Mouse (Mus musculus) kidney, embryonic 14.5 days (tissue): Measurements from ENCODE around the gene Lhx2. TPM values are rescaled to one million over a fixed set of nuclear protein-coding genes. Genes with fewer than 3 reads are reported as not detected.
A peak's percentile ranks its signal among the peaks of the same experiment; 100 is the strongest.

Experiments used
- ATAC-seq: fragments of 200-750 bp; cut with Nextera tagmentation; 2 replicates; pipeline ENCODE4 v1.8.0; 2017; ENCODE audit warnings: moderate number of reproducible peaks, mild to moderate bottlenecking, moderate TSS enrichment, moderate library complexity; ENCODE audit not compliant: low FRiP score, low TSS enrichment
- H3K27ac ChIP-seq: fragments of 300-500 bp; sonication (generic); 2 replicates; pipeline ENCODE4 v1.5.1; 2014; ENCODE audit warnings: low read depth, mild to moderate bottlenecking, low read length, moderate library complexity, mixed read lengths
- H3K27me3 ChIP-seq: fragments of 300-500 bp; sonication (generic); 2 replicates; pipeline ENCODE4 v1.6.1; 2014; ENCODE audit warnings: mild to moderate bottlenecking, low read length; ENCODE audit not compliant: control insufficient read depth, insufficient read depth
- H3K36me3 ChIP-seq: fragments of 300-500 bp; sonication (generic); 2 replicates; pipeline ENCODE4 v1.6.1; 2014; ENCODE audit warnings: low read length, mixed read lengths; ENCODE audit not compliant: control insufficient read depth, insufficient read depth
- H3K4me1 ChIP-seq: fragments of 300-500 bp; sonication (generic); 2 replicates; pipeline ENCODE4 v1.6.1; 2014; ENCODE audit warnings: low read length, mixed read lengths; ENCODE audit not compliant: control insufficient read depth, insufficient read depth
- H3K4me2 ChIP-seq: fragments of 300-500 bp; sonication (generic); replicated peaks from 2 replicates; pipeline ENCODE4 v1.6.1; 2014; ENCODE audit warnings: low read depth, mild to moderate bottlenecking, low read length
- H3K4me3 ChIP-seq: fragments of 300-500 bp; sonication (generic); 2 replicates; pipeline ENCODE4 v1.5.1; 2014; ENCODE audit warnings: mild to moderate bottlenecking, low read length
- H3K9ac ChIP-seq: fragments of 300-500 bp; sonication (generic); 2 replicates; pipeline ENCODE4 v1.6.1; 2014; ENCODE audit warnings: low read depth, mild to moderate bottlenecking, low read length, moderate library complexity
- H3K9me3 ChIP-seq: fragments of 300-500 bp; sonication (generic); 2 replicates; pipeline ENCODE4 v1.6.1; 2016; ENCODE audit warnings: low read length; ENCODE audit not compliant: control insufficient read depth
- WGBS: fragments of 180-500 bp; shearing (Covaris S2); extraction: QIAGEN DNeasy Blood & Tissue Kit; methylation state at CpG from one replicate; pipeline ENCODE4 v1.1.7; 2014; 5-methylcytosine and 5-hydroxymethylcytosine counted together
- polyA plus RNA-seq: library from polyadenylated mRNA; unstranded; fragments of >200 nt; fragmentation: Nextera tagmentation; extraction: Ambion mirVana; gene quantifications from 2 replicates; pipeline ENCODE4 v1.2.1, GENCODE M21; 2014

Gene Lhx2
- polyA plus RNA-seq, 1 experiment from 2014 or later: not detected

DNA sequence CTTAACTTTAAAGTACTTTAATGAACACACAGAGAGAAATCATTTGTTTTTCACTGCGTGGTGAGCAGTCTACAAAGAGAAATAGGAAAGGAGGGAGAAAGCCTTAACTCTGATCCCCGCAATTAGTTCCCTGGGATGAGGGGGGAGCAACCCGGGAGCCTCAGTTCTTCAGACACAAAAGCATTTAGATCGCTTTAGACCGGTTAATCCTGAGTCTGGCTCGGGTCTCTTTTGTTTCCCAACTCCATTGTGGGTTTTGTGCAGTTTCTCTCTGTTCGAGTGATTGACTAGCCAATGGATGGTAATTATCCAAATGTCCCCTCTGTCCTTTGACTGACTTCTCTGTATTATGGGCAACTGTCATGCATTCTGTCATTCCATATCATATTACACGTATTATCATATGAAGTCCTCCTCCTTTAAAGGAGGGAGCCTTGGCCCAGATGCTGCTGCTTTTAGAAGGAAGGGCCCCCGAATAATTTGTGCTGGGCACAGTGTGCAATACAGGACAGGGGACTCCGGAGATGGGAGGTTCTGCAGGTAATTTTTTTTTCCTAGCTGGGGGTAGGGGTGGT lies 1.6 kb downstream of the Lhx2 start:
- Histone ChIP-seq H3K4me1 (peaks cover 9% of the 10 kb centered on the region), H3K9ac (no peak overlapping the region), H3K27ac (no peak overlapping the region), H3K36me3 (no peaks in the 10 kb centered on the region), H3K4me3 (no peak overlapping the region), H3K9me3 (no peaks in the 10 kb centered on the region), H3K4me2 (no peak overlapping the region), H3K27me3 (peaks cover 97% of the 10 kb centered on the region)
- ATAC-seq: no peak
- WGBS: under 1% methylated on average over 10 of the region's 10 CpGs

DNA sequence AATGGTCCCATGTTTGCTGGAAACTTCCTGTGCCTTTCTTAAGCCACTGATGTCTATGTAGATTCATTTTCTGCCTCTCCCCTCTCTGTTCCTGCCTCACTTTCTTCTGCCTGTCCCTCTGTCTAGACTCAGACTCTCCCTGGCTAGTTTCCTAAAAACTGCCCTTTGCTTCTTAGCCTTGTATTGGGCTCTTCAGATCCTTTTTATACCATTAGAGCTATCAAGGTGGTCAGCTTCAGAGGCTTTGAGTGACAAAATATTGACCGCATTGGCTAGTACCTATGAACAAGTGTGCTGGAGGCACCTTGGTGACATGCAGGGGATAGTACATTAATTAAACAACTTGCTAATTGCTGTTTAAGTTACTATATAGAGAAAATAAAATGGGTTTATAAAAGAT lies 4.5 kb downstream of the Lhx2 start:
- Histone ChIP-seq H3K4me3 (no peak overlapping the region), H3K36me3 (no peaks in the 10 kb centered on the region), H3K27me3 (peaks cover 97% of the 10 kb centered on the region), H3K27ac (no peak overlapping the region), H3K9me3 (no peaks in the 10 kb centered on the region), H3K4me2 (no peak overlapping the region), H3K9ac (no peak overlapping the region), H3K4me1 (peaks cover 17% of the 10 kb centered on the region; the same call in 1 of the 2 replicates)
- ATAC-seq: no peak
- 8% methylated on average over 1 of the region's 1 CpGs for WGBS

GRCm38 (mm10) chr2:38344727-38345126 lies 5.6 kb downstream of the Lhx2 start:
- Histone ChIP-seq H3K4me3 (no peak overlapping the region), H3K9me3 (no peaks in the 10 kb centered on the region)
- no peak for ATAC-seq

GRCm38 (mm10) chr2:38346417-38346816 lies 7.3 kb downstream of the Lhx2 start:
- H3K4me3 ChIP-seq: no peak overlapping the region
- no peaks in the 10 kb centered on the region for H3K36me3 ChIP-seq
- no peaks in the 10 kb centered on the region for H3K9me3 ChIP-seq
- peaks cover 99% of the 10 kb centered on the region for H3K27me3 ChIP-seq
- no peak overlapping the region for H3K4me2 ChIP-seq
- H3K9ac ChIP-seq: no peak overlapping the region
- H3K4me1 ChIP-seq: peaks cover 12% of the 10 kb centered on the region; the same call in 1 of the 2 replicates
- no peak for ATAC-seq
- under 1% methylated on average over 6 of the region's 6 CpGs for WGBS
- no peak overlapping the region for H3K27ac ChIP-seq

More at GRCm38 (mm10) chr2:38344727-38345126, 5.6 kb downstream of the Lhx2 start:
- Histone ChIP-seq H3K9ac (no peak overlapping the region), H3K4me2 (no peak overlapping the region), H3K27me3 (peaks cover 97% of the 10 kb centered on the region), H3K27ac (no peak overlapping the region), H3K36me3 (no peaks in the 10 kb centered on the region), H3K4me1 (0 out of 2 replicates have a peak, but pooled peaks cover 9% of the 10 kb centered on the region)

GRCm38 (mm10) chr2:38346881-38347764 lies 8.0 kb downstream of the Lhx2 start:
- Histone ChIP-seq H3K36me3 (no peaks in the 10 kb centered on the region), H3K9ac (no peak overlapping the region), H3K4me2 (no peak overlapping the region), H3K4me1 (peaks cover 16% of the 10 kb centered on the region; the same call in 1 of the 2 replicates), H3K27me3 (peaks cover 99% of the 10 kb centered on the region), H3K4me3 (peak overlapping the region; percentile 26; the same call in 1 of the 2 replicates), H3K27ac (no peak overlapping the region), H3K9me3 (no peaks in the 10 kb centered on the region)
- under 1% methylated on average over 15 of the region's 15 CpGs for WGBS
- no peak for ATAC-seq

DNA sequence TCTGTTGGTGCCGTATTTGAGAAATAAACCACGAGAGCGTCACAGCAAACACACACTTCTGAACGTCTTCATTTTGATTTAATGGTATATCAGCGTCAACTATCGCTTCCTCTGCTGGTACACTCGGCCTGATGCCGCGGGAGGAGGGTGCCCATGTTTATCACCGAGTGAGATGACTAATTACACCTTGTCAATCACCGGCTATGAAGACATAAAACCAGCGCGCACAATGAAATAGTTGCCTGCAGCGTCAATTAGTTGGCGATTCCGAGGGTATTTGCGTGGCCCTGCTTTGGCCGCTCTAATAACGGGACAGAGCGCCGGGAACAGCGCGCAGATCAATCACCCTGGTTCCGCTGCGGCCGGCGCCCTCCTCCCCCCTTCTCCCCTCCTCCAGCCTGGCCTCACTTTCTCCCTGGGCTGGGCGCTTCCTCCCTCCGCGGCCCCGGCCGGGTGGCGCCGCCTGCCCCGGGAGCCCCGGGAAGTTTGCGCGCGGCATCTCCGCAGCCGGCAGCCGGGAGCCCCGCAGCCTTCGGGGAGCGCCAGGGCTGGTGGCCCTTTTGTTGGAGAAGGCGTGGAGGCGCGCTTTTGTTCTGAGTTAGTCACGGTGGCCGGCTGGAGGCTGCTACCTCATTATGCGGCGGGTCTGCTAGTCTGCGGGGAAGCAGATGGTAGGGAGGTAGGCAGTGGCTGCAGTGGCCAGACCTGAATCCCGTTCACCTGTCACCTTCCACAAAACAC lies 8.9 kb downstream of the Lhx2 start:
- peak overlapping the region; percentile 26 for H3K4me3 ChIP-seq
- no peak overlapping the region for H3K9ac ChIP-seq
- H3K36me3 ChIP-seq: no peaks in the 10 kb centered on the region
- under 1% methylated on average over 51 of the region's 54 CpGs for WGBS
- H3K9me3 ChIP-seq: no peaks in the 10 kb centered on the region
- H3K27ac ChIP-seq: no peak overlapping the region
- peak overlapping the region; percentile 25 for H3K4me2 ChIP-seq
- peaks cover 99% of the 10 kb centered on the region for H3K27me3 ChIP-seq
- ATAC-seq: no peak
- H3K4me1 ChIP-seq: peaks cover 16% of the 10 kb centered on the region; the same call in 1 of the 2 replicates

- no peaks in the 10 kb centered on the region for H3K9me3 ChIP-seq
- ATAC-seq: no peak
- no peaks in the 10 kb centered on the region for H3K36me3 ChIP-seq
- H3K4me3 ChIP-seq: no peak overlapping the region
- peaks cover 99% of the 10 kb centered on the region for H3K27me3 ChIP-seq
- peaks cover 16% of the 10 kb centered on the region; the same call in 1 of the 2 replicates for H3K4me1 ChIP-seq
- no peak overlapping the region for H3K9ac ChIP-seq
- WGBS: 1% methylated on average over 19 of the region's 19 CpGs
- H3K4me2 ChIP-seq: no peak overlapping the region
- H3K27ac ChIP-seq: no peak overlapping the region
Measured at GRCm38 (mm10) chr2:38348660-38349420, 9.8 kb downstream of the Lhx2 start.

- no peak for ATAC-seq
- H3K4me1 ChIP-seq: peaks cover 16% of the 10 kb centered on the region; the same call in 1 of the 2 replicates
- peaks cover 99% of the 10 kb centered on the region for H3K27me3 ChIP-seq
- no peak overlapping the region for H3K9ac ChIP-seq
- no peak overlapping the region for H3K4me3 ChIP-seq
- 3% methylated on average over 12 of the region's 12 CpGs for WGBS
- no peak overlapping the region for H3K4me2 ChIP-seq
- H3K27ac ChIP-seq: no peak overlapping the region
- no peaks in the 10 kb centered on the region for H3K9me3 ChIP-seq
- H3K36me3 ChIP-seq: no peaks in the 10 kb centered on the region
Measured at GRCm38 (mm10) chr2:38349447-38350350, 10.6 kb downstream of the Lhx2 start.
